Mouse (Mus musculus) embryo, embryonic 11.5 days (tissue): ENCODE results near the gene Dhrs2.
A peak's percentile ranks its signal among the peaks of the same experiment; 100 is the strongest.

Source experiments
- DNase-seq: peaks from one replicate; pipeline ENCODE4 v3.0.0-alpha.2; 2012; ENCODE audit warnings: low read depth, low spot score

Dhrs2 gene

GRCm38 (mm10) chr14:55221707-55222106, at the start of gene Dhrs2:
Dhrs2 (plus strand) TSS chr14:55222007.
- no peak for DNase-seq

- DNase-seq: no peak
Observed at GRCm38 (mm10) chr14:55174164-55174563, 47.6 kb upstream of the Dhrs2 start.

- no peak for DNase-seq
Observed at GRCm38 (mm10) chr14:55177274-55177673, 44.5 kb upstream of the Dhrs2 start.

GRCm38 (mm10) chr14:55180951-55181350, 40.9 kb upstream of the Dhrs2 start:
- no peak for DNase-seq

GRCm38 (mm10) chr14:55183231-55183630, 38.6 kb upstream of the Dhrs2 start:
- no peak for DNase-seq

GRCm38 (mm10) chr14:55184640-55185145, 37.1 kb upstream of the Dhrs2 start:
- DNase-seq: no peak

- no peak for DNase-seq
Observed at GRCm38 (mm10) chr14:55188491-55188890, 33.3 kb upstream of the Dhrs2 start.

GRCm38 (mm10) chr14:55189351-55189769, 32.4 kb upstream of the Dhrs2 start:
- DNase-seq: peak; percentile 4

GRCm38 (mm10) chr14:55193354-55193753, 28.5 kb upstream of the Dhrs2 start:
- no peak for DNase-seq

- peak; percentile 19 for DNase-seq
Observed at GRCm38 (mm10) chr14:55193876-55194635, 27.8 kb upstream of the Dhrs2 start.

- no peak for DNase-seq
Observed at GRCm38 (mm10) chr14:55194786-55195185, 27.0 kb upstream of the Dhrs2 start.

GRCm38 (mm10) chr14:55197121-55197520, 24.7 kb upstream of the Dhrs2 start:
- DNase-seq: no peak

- DNase-seq: no peak
Observed at GRCm38 (mm10) chr14:55198187-55198586, 23.6 kb upstream of the Dhrs2 start.

GRCm38 (mm10) chr14:55204544-55204943, 17.3 kb upstream of the Dhrs2 start:
- DNase-seq: no peak

GRCm38 (mm10) chr14:55205045-55205750, 16.6 kb upstream of the Dhrs2 start:
- DNase-seq: no peak

GRCm38 (mm10) chr14:55208306-55208705, 13.5 kb upstream of the Dhrs2 start:
- DNase-seq: no peak

- DNase-seq: no peak
Observed at GRCm38 (mm10) chr14:55213621-55214020, 8.2 kb upstream of the Dhrs2 start.

GRCm38 (mm10) chr14:55214507-55214906, 7.3 kb upstream of the Dhrs2 start:
- DNase-seq: peak; percentile 16

- no peak for DNase-seq
Observed at GRCm38 (mm10) chr14:55223172-55223571, 1.4 kb downstream of the Dhrs2 start.

- DNase-seq: no peak
Observed at GRCm38 (mm10) chr14:55234639-55235038, 12.8 kb downstream of the Dhrs2 start.

- DNase-seq: no peak
Observed at GRCm38 (mm10) chr14:55236685-55237084, 14.9 kb downstream of the Dhrs2 start.

GRCm38 (mm10) chr14:55242664-55243063, 20.9 kb downstream of the Dhrs2 start:
- no peak for DNase-seq

- no peak for DNase-seq
Observed at GRCm38 (mm10) chr14:55247181-55247580, 25.4 kb downstream of the Dhrs2 start.
